Mouse (Mus musculus) limb, embryonic 14.5 days (tissue): Measurements from ENCODE around the gene Cd300lg. TPM values are rescaled to one million over a fixed set of nuclear protein-coding genes. Genes with fewer than 3 reads are reported as not detected.

Experiments
- ATAC-seq: fragments of 200-750 bp; cut with Nextera tagmentation; 2 replicates; pipeline ENCODE4 v1.8.0; 2017; ENCODE audit warnings: low read depth, moderate number of reproducible peaks, moderate TSS enrichment; ENCODE audit not compliant: low FRiP score
- DNase-seq: peaks from one replicate; pipeline ENCODE4 v3.0.0-alpha.2; 2015; ENCODE audit warnings: low spot score
- H3K27ac ChIP-seq: fragments of 300-500 bp; sonication (generic); replicated peaks from 2 replicates; pipeline ENCODE4 v1.5.1; 2014; ENCODE audit warnings: low read depth, mild to moderate bottlenecking, low read length, moderate library complexity, mixed read lengths
- H3K27me3 ChIP-seq: fragments of 300-500 bp; sonication (generic); 2 replicates; pipeline ENCODE4 v1.6.1; 2014; ENCODE audit warnings: low read length, mixed read lengths; ENCODE audit not compliant: control insufficient read depth, insufficient read depth
- H3K36me3 ChIP-seq: fragments of 300-500 bp; sonication (generic); 2 replicates; pipeline ENCODE4 v1.6.1; 2014; ENCODE audit warnings: mild to moderate bottlenecking, low read length, moderate library complexity, mixed read lengths; ENCODE audit not compliant: control insufficient read depth, insufficient read depth
- H3K4me1 ChIP-seq: fragments of 300-500 bp; sonication (generic); 2 replicates; pipeline ENCODE4 v1.6.1; 2014; ENCODE audit warnings: antibody characterized with exemption, low read length, mixed read lengths; ENCODE audit not compliant: control insufficient read depth, insufficient read depth
- H3K4me2 ChIP-seq: fragments of 300-500 bp; sonication (generic); replicated peaks from 2 replicates; pipeline ENCODE4 v1.6.1; 2014; ENCODE audit warnings: low read depth, mild to moderate bottlenecking, low read length, moderate library complexity; ENCODE audit not compliant: severe bottlenecking
- H3K4me3 ChIP-seq: fragments of 300-500 bp; sonication (generic); replicated peaks from 2 replicates; pipeline ENCODE4 v1.5.1; 2014; ENCODE audit warnings: low read length
- H3K9ac ChIP-seq: fragments of 300-500 bp; sonication (generic); 2 replicates; pipeline ENCODE4 v1.6.1; 2014; ENCODE audit warnings: mild to moderate bottlenecking, low read depth, low read length, moderate library complexity; ENCODE audit not compliant: severe bottlenecking
- H3K9me3 ChIP-seq: fragments of 300-500 bp; sonication (generic); 2 replicates; pipeline ENCODE4 v1.6.1; 2016; ENCODE audit warnings: low read length; ENCODE audit not compliant: control insufficient read depth
- POLR2A ChIP-seq: fragments of 200-500 bp; IDR thresholded peaks from 2 replicates; pipeline ENCODE4 v1.8.0; 2012; ENCODE audit warnings: inconsistent platforms, mild to moderate bottlenecking, moderate library complexity, borderline replicate concordance; ENCODE audit not compliant: insufficient read depth, insufficient read length; ENCODE audit errors: extremely low read depth
- WGBS: fragments of 180-500 bp; shearing (Covaris S2); extraction: QIAGEN DNeasy Blood & Tissue Kit; methylation state at CpG from one replicate; pipeline ENCODE4 v1.1.7; 2014; 5-methylcytosine and 5-hydroxymethylcytosine counted together
- polyA plus RNA-seq, 2 experiments: library from polyadenylated mRNA; depleted of rRNA in 1 of 2; stranded (reverse) in 1 of 2; unstranded in 1 of 2; fragments of >200 nt; fragmentation: Nextera tagmentation in 1 of 2; extraction: Ambion mirVana in 1 of 2; gene quantifications; 2 replicates each; pipeline versions ENCODE4 v1.2.1 to v1.2.3; 2012 to 2014

Cd300lg gene
- polyA plus RNA-seq, 2 experiments, result 0.81 to 1.0 TPM

DNA sequence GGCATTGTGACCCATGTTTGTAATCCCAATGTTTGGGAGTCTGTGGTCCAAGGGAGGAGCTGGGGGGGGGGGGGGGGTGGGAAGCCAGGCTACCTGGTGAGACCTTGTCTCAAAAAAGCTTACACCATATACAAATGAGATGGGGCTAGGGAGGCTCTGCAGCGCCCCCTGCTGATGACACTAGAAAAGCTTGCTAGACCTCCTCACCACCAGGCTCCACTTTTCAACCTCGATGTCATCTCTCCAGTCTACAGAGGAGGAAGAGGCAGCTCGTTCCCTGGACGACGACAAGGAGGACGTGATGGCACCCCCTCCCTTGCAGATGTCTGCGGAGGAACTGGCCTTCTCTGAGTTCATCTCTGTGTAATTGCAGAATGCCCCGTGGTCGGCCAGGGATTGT is 12.5 kb downstream of the Cd300lg start:
- ATAC-seq (no peak), DNase-seq (peak; percentile 61)
- Histone ChIP-seq H3K36me3 (peaks cover under 1% of the 10 kb centered on the region; the same call in 1 of the 2 replicates), H3K4me1 (no peaks in the 10 kb centered on the region), H3K4me3 (no peak overlapping the region), H3K9ac (no peak overlapping the region), H3K4me2 (no peak overlapping the region), H3K9me3 (no peaks in the 10 kb centered on the region), H3K27me3 (no peaks in the 10 kb centered on the region), H3K27ac (no peak overlapping the region)
- TF ChIP-seq POLR2A, result no peak
- 21% methylated on average over 9 of the region's 9 CpGs for WGBS

DNA sequence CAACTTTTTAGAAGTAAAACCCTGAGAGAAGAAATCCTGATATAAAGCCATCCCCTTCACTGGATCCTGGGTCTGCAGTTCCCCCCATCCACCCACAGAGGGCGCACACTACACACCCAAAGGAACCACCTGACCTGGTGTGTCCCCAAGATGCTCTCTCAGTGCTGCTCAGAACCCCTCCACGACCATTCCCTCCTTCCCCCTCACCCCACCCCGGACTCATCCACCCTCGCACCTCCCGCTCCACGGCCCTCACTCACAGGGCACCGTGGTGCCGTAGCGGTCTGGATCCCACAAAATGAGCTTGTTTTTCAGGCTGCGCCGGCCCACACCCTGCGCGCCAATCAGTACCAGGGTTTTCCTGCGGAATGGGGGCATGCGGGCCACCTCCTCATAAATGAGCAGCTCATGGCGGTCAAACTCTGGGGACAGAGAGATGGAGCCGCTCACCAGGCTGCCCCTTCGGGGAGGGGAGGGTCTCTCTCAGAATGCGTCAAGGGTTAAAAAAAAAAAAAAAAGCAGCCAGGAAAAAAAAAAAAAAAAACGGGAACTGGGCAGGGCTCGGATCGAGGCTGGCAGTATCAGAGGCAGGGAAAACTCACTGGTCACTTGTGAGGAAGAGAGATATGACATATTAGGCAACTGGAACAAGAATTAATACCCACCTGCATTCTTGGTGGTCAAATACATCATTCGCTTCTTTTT is 20.1 kb downstream of the Cd300lg start:
- Histone ChIP-seq H3K9ac (0 out of 2 replicates have a peak overlapping the region, but pooled peaks have one; percentile 41), H3K4me3 (peak overlapping the region; percentile 42), H3K4me2 (peak overlapping the region; percentile 85), H3K27me3 (no peaks in the 10 kb centered on the region), H3K4me1 (no peaks in the 10 kb centered on the region), H3K9me3 (no peaks in the 10 kb centered on the region), H3K27ac (no peak overlapping the region), H3K36me3 (peaks cover 19% of the 10 kb centered on the region)
- peak; percentile 63 for DNase-seq
- peak; percentile 80 for ATAC-seq
- WGBS, result 4% methylated on average over 23 of the region's 23 CpGs
- TF ChIP-seq POLR2A, result peak; percentile 21; the same call in 1 of the 2 replicates

DNA sequence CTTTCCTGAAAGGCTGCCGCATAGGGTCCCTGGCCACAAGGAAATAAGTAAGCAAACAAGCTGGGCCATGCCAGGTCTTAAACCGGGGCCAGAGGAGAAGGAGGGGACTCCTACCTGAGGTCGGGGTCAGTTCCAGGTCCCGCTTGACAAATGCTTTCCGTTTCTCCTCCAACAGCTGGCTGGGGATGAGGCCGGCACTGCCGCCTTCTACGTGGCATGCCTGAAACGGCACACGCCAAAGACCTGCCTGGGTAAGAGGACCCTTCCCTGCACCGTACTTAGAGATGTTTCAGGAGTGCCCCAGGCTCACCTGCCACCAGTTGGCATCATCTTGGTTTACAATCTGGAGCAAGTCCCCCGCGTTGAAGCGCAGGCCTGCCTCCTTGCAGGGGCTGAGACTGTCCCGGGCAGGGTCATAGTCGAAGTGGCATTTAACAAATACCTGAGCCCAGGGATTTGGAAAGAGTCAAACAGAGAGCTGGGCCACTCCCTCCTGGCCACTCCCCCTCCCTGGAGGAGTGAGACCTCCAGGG is 20.7 kb downstream of the Cd300lg start:
- peaks cover 19% of the 10 kb centered on the region for H3K36me3 ChIP-seq
- H3K27me3 ChIP-seq, result no peaks in the 10 kb centered on the region
- no peak overlapping the region for H3K27ac ChIP-seq
- no peak overlapping the region for H3K4me2 ChIP-seq
- DNase-seq, result no peak
- H3K9ac ChIP-seq, result no peak overlapping the region
- no peak for ATAC-seq
- 32% methylated on average over 15 of the region's 16 CpGs for WGBS
- no peak overlapping the region for H3K4me3 ChIP-seq
- H3K9me3 ChIP-seq, result no peaks in the 10 kb centered on the region
- no peaks in the 10 kb centered on the region for H3K4me1 ChIP-seq
- no peak for TF ChIP-seq POLR2A

DNA sequence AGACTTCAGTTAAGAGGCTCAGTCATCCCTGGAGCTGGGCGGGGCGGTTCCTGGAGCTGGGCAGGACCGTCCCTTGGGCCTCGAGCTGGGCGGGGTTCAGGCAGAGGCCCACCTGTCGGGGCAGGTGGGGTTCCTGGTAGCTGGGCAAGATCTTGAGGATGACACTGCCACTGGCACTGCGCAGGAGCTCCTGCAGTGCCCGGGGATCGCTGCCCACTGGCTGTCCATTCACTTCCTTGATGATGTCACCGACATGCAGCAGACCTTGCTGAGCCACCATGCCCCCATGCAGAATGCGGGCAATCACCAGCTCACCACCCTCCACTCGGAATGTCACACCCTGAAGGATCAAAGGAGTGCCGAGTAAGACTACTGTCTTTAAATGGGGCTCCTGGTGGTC is 21.8 kb downstream of the Cd300lg start:
- Histone ChIP-seq H3K27me3 (no peaks in the 10 kb centered on the region), H3K9ac (no peak overlapping the region), H3K27ac (no peak overlapping the region), H3K9me3 (no peaks in the 10 kb centered on the region), H3K4me2 (no peak overlapping the region), H3K4me3 (no peak overlapping the region), H3K4me1 (no peaks in the 10 kb centered on the region), H3K36me3 (peaks cover 19% of the 10 kb centered on the region)
- no peak for TF ChIP-seq POLR2A
- no peak for ATAC-seq
- DNase-seq, result no peak
- WGBS, result 69% methylated on average over 12 of the region's 13 CpGs

DNA sequence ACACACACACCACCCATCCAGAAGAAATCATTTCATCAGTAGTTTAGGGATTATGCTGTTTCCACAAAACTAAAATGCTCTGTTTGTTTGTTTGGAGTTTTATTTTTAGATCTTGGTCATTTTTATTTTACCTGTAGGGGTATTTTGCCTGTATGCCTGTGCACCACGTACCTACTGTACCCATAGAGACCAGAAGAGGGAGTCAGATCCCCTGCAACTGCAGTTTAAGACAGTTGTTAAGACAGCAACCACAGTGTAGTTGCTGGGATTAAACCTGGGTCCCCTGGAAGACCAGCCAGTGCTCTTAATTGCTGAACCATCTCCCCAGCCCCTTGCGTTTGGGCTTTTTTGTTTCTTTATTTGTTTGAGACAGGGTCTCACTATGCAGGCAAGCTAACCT is 27.7 kb downstream of the Cd300lg start:
- no peak for ATAC-seq
- Histone ChIP-seq H3K36me3 (peaks cover 3% of the 10 kb centered on the region), H3K4me2 (no peak overlapping the region), H3K27me3 (no peaks in the 10 kb centered on the region), H3K27ac (no peak overlapping the region), H3K9ac (no peak overlapping the region), H3K9me3 (no peaks in the 10 kb centered on the region), H3K4me3 (no peak overlapping the region), H3K4me1 (0 out of 2 replicates have a peak, but pooled peaks cover 4% of the 10 kb centered on the region)
- WGBS, result 31% methylated on average over 2 of the region's 2 CpGs
- no peak for DNase-seq
- no peak for TF ChIP-seq POLR2A
